Mouse (Mus musculus): ENCODE measurements around the gene Gramd4. TPM values are rescaled to one million over a fixed set of nuclear protein-coding genes. Genes with fewer than 3 reads are reported as not detected.
"Not testable (repeated sequence)": the region's sequence is repeated elsewhere in the genome, so short reads cannot be mapped to it uniquely, and the experiment has no call there.

The Gramd4 gene
- polyA plus RNA-seq, 1 experiment from 2014 or later, result 33.3 TPM

DNA sequence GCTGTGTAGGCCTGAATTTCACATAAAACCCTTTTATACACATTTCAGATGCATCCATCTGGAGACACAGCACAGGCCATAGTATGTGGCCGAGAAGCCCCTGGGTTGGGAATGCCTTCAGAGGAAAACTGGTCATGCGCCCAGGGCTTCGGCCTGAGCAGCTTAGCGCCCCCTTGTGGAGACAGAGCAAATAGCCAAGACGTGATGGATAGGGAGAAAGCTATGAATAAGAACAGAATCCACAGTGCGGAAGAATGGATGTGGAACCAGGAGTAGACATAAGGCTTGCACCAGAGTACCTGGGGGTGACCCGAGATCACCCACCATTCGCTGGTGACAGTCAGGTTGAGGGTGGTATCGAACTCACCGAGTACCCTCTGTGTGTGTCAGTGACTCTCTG, 82.8 kb downstream of the Gramd4 start:
- 32% methylated on average over 10 of the region's 10 CpGs for WGBS
- ATAC-seq (ENCODE audit: low FRiP score, low read depth), result peak; percentile 49; the same call in 1 of the 2 replicates
- H3K27me3 ChIP-seq (replicated peaks), result no peaks in the 10 kb centered on the region
- no peak overlapping the region for H3K9ac ChIP-seq
- no peak overlapping the region for H3K4me3 ChIP-seq
- H3K4me1 ChIP-seq, result no peaks in the 10 kb centered on the region
- H3K27ac ChIP-seq, result no peak overlapping the region
- no peak overlapping the region for H3K4me2 ChIP-seq (replicated peaks)
- H3K36me3 ChIP-seq, result peaks cover 54% of the 10 kb centered on the region
- H3K9me3 ChIP-seq, result no peaks in the 10 kb centered on the region

DNA sequence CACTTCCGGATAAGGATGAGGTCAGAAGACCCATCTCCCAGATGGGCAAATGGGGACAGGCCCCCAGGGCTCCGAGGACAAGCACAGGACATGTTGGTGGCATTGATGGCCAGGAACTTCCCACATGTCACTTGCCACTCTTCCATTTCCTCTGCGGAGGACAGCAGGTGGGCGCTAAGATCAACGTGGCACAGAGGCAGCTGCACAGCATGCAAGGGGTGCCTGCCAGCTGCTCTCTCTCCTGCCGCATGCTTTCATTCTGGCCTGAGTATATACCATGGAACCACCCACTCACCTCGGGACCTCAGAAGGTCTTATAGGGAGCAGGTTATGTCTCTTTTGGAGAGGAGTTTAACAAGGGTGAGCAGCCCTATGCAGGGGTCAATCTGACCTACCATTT, 87.1 kb downstream of the Gramd4 start:
- Histone ChIP-seq H3K9ac (no peak overlapping the region), H3K4me2 (replicated peaks) (no peak overlapping the region), H3K9me3 (no peaks in the 10 kb centered on the region), H3K27ac (no peak overlapping the region), H3K4me3 (no peak overlapping the region), H3K36me3 (peaks cover 68% of the 10 kb centered on the region), H3K27me3 (replicated peaks) (no peaks in the 10 kb centered on the region), H3K4me1 (no peaks in the 10 kb centered on the region)
- 80% methylated on average over 7 of the region's 7 CpGs for WGBS
- ATAC-seq (ENCODE audit: low FRiP score, low read depth), result no peak

DNA sequence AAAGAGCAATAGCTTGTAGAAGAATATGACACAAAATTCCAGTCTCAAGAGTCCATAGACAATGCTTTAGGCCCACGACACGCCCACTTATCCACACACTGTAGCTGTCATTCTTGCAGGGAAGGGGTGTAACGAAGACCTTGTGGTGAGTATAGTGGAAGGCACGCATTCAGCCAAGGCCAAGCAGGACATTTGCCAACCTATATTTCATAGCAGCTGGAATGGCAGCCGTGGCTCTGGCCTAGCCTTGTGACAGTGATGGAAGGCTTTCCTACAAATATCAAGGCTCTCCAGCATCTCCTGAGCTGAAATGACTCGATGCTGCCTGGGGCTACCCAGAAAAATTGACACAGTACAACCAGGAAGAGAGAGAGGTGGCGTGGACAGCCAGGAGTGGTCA, 87.6 kb downstream of the Gramd4 start:
- H3K27ac ChIP-seq, result no peak overlapping the region
- no peak overlapping the region for H3K9ac ChIP-seq
- peaks cover 71% of the 10 kb centered on the region for H3K36me3 ChIP-seq
- no peak for ATAC-seq (ENCODE audit: low FRiP score, low read depth)
- no peaks in the 10 kb centered on the region for H3K9me3 ChIP-seq
- H3K4me1 ChIP-seq, result no peaks in the 10 kb centered on the region
- 88% methylated on average over 7 of the region's 7 CpGs for WGBS
- H3K4me3 ChIP-seq, result no peak overlapping the region
- no peak overlapping the region for H3K4me2 ChIP-seq (replicated peaks)
- H3K27me3 ChIP-seq (replicated peaks), result no peaks in the 10 kb centered on the region

DNA sequence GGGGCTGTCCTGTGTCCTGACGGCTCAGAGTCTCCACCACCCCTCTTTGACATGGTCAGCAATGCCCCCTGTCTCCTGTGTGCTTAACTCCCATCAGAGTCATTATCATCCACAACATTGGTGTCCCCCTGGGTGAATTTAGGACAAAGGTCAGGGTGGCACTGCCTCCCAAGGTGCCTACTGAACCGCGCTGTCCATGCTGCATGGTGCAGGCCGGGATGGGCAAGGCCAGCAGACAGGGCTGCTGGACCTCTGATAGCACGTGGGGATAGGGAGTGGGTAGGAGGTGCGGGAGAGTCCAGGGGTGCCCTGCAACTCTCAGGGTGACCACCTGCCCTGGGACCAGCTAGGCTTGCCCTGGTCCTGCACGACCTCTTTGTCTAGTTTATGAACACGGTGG, 89.4 kb downstream of the Gramd4 start:
- Histone ChIP-seq H3K9ac (no peak overlapping the region), H3K36me3 (peaks cover 72% of the 10 kb centered on the region), H3K4me1 (no peaks in the 10 kb centered on the region), H3K4me3 (no peak overlapping the region), H3K27ac (no peak overlapping the region), H3K9me3 (no peaks in the 10 kb centered on the region), H3K4me2 (replicated peaks) (no peak overlapping the region), H3K27me3 (replicated peaks) (no peaks in the 10 kb centered on the region)
- ATAC-seq (ENCODE audit: low FRiP score, low read depth), result no peak
- WGBS, result 92% methylated on average over 8 of the region's 8 CpGs

DNA sequence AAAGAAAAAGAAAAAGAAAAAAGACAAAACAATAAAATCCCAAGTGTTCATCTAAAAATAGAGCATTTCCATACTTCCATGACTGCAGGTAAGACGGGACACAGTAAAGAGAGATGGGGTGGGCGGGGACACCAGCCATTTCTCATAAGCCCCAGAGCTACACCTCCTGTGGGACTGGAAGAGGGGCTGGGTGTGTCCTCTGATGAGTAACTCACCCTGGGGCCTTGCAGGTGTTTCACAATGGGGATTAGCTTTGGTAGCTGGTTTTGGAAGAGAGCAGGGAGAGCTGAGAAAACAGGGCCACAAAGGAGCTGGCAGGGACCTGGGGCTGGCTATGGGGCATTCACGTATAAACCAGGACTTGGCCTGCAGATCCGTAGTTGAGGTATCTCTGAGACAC, 93.1 kb downstream of the Gramd4 start:
- WGBS, result 87% methylated on average over 4 of the region's 4 CpGs
- H3K9ac ChIP-seq, result no peak overlapping the region
- no peaks in the 10 kb centered on the region for H3K4me1 ChIP-seq
- no peak for ATAC-seq (ENCODE audit: low FRiP score, low read depth)
- H3K27ac ChIP-seq, result no peak overlapping the region
- no peak overlapping the region for H3K4me2 ChIP-seq (replicated peaks)
- no peak overlapping the region for H3K4me3 ChIP-seq
- peaks cover 67% of the 10 kb centered on the region for H3K36me3 ChIP-seq
- H3K27me3 ChIP-seq (replicated peaks), result no peaks in the 10 kb centered on the region
- H3K9me3 ChIP-seq, result no peaks in the 10 kb centered on the region

DNA sequence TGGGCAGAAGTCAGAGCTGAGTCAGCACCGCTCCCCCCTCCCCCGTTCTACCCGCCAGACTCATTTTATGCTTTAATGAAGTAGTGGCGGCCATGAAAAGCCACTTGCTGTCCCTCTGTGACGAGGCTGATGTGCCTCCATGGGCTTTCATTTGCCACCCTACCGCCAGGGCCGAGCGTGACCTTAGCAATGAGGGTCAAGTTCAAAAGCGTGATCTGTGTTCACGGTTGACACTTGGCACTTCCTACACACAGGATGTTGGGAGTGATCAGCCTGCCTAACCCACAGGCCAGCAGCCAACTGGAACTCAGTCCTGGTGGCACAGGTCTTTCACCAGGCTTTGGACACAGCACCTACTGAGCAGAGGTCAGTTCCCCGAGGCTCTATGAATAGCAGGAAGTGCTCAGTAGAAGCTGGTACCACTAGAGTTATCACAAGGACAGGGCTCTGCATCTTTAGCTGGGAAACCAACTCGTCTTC, 96.0 kb downstream of the Gramd4 start:
- Histone ChIP-seq H3K27ac (no peak overlapping the region), H3K27me3 (replicated peaks) (no peaks in the 10 kb centered on the region), H3K4me2 (replicated peaks) (no peak overlapping the region), H3K9me3 (no peaks in the 10 kb centered on the region), H3K4me1 (no peaks in the 10 kb centered on the region), H3K4me3 (no peak overlapping the region), H3K9ac (no peak overlapping the region), H3K36me3 (peaks cover 58% of the 10 kb centered on the region)
- 81% methylated on average over 12 of the region's 12 CpGs for WGBS
- no peak for ATAC-seq (ENCODE audit: low FRiP score, low read depth)

DNA sequence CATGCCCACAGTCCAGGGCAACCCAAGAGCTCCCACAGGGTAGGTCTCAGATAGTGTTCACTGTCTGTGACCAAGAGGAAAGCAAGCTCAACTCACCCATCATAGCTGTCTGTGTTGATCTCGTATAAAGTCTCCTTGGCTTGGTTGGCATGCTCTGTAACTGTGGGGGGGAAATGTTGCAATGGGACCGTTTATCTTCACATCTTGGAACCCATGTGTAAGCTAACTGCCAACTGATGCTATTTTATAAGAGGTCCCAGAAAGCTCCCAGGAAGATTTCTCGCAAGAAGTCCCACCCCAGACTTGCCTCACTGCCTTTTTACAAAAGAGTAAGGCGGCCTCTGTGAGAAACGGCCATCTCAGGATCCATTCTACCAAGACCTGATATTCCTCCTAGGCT, 99.0 kb downstream of the Gramd4 start:
- Histone ChIP-seq H3K27me3 (replicated peaks) (no peaks in the 10 kb centered on the region), H3K9me3 (no peaks in the 10 kb centered on the region), H3K27ac (no peak overlapping the region), H3K4me1 (no peaks in the 10 kb centered on the region), H3K4me2 (replicated peaks) (no peak overlapping the region), H3K9ac (no peak overlapping the region), H3K4me3 (no peak overlapping the region), H3K36me3 (peaks cover 40% of the 10 kb centered on the region)
- no peak for ATAC-seq (ENCODE audit: low FRiP score, low read depth)
- whole genome bisulfite sequencing, result 83% methylated on average over 5 of the region's 5 CpGs

DNA sequence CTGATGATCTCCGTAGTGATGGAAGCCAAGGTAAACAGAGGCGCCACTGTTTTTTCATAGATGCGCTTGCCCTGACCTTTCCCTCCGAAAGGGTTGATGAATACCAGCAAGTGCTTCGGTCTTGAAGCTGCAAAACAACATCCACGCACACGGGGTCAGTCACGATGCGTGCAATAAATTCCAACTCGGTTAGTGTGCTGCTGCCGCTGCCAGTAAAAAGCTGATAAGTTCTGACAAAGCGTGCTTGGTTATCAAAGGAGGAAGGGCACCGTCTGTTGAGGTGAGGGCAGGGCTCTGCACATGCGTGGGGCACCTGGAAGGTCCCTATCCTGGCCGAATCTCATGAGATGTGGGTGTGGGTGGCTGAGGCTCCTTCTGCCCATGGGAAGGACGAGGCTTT, 101.6 kb downstream of the Gramd4 start:
- no peaks in the 10 kb centered on the region for H3K9me3 ChIP-seq
- no peaks in the 10 kb centered on the region for H3K27me3 ChIP-seq (replicated peaks)
- H3K4me1 ChIP-seq, result no peaks in the 10 kb centered on the region
- H3K27ac ChIP-seq, result no peak overlapping the region
- peaks cover 46% of the 10 kb centered on the region for H3K36me3 ChIP-seq
- no peak for ATAC-seq (ENCODE audit: low FRiP score, low read depth)
- no peak overlapping the region for H3K4me2 ChIP-seq (replicated peaks)
- H3K9ac ChIP-seq, result no peak overlapping the region
- WGBS, result 81% methylated on average over 16 of the region's 16 CpGs
- H3K4me3 ChIP-seq, result no peak overlapping the region

DNA sequence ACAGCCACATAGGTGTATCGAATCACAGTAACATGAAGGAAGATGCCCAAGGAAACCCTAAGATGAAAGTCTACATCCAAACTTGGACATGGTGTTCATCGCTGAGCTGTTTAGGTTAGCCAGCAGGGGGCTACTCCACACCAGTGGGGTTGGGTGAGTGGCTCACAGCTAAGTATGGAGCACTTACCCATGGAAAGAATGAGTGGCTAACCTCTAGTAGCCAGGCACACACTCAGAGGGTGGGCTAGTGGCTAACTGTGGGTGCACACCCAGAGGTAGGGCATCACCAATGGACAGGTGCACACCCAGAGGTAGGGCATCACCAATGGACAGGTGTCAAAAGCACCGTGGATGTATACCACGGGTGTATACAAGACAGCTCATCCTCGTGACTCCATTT, 102.2 kb downstream of the Gramd4 start:
- H3K4me1 ChIP-seq, result no peaks in the 10 kb centered on the region
- peaks cover 42% of the 10 kb centered on the region for H3K36me3 ChIP-seq
- no peak overlapping the region for H3K9ac ChIP-seq
- no peak overlapping the region for H3K4me3 ChIP-seq
- no peak overlapping the region for H3K27ac ChIP-seq
- H3K4me2 ChIP-seq (replicated peaks), result no peak overlapping the region
- no peaks in the 10 kb centered on the region for H3K9me3 ChIP-seq
- no peaks in the 10 kb centered on the region for H3K27me3 ChIP-seq (replicated peaks)
- no peak for ATAC-seq (ENCODE audit: low FRiP score, low read depth)
- 93% methylated on average over 5 of the region's 5 CpGs for WGBS

DNA sequence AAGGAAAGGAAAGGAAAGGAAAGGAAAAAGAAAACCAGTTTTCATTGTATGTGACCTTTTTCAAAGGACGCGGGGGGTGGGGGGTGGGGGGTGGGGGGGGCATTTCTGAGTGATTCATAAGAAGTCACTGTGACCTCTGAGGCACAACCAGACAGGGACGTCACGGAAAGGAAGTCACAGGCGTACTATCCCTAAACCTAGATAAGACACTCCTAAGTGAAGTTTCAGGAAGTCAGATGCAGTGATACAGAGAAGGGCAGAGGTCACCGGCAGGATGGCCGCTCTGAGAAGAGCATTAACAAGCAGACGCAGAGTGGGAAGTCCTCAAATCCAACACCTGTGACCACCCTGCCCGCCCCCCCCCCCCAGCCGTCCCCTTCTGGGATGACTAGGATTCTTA, 103.4 kb downstream of the Gramd4 start:
- Histone ChIP-seq H3K36me3 (peaks cover 33% of the 10 kb centered on the region), H3K27ac (no peak overlapping the region), H3K9me3 (no peaks in the 10 kb centered on the region), H3K4me1 (no peaks in the 10 kb centered on the region), H3K9ac (no peak overlapping the region), H3K4me3 (no peak overlapping the region), H3K27me3 (replicated peaks) (no peaks in the 10 kb centered on the region), H3K4me2 (replicated peaks) (no peak overlapping the region)
- ATAC-seq (ENCODE audit: low FRiP score, low read depth), result no peak
- WGBS, result 88% methylated on average over 10 of the region's 10 CpGs

DNA sequence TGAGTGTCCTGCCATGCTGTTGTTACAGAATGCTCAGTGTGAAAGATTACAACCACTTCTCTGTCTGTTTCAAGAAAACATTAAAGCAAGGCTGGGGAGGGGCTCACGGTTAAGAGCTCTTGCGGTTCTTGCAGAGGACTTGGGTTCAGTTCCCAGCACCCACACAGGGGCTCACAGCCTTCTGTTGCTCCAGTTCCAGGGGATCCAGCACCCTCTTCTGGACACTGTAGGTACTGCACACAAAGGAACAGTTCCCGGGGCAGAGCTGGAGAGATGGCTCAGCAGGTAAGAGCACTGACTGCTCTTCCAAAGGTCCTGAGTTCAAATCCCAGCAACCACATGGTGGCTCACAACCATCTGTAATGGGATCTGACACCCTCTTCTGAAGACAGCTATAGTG, 104.3 kb downstream of the Gramd4 start:
- not testable (repeated sequence) for H3K4me2 ChIP-seq (replicated peaks); H3K4me3 ChIP-seq; ATAC-seq (ENCODE audit: low FRiP score, low read depth); H3K9me3 ChIP-seq; H3K4me1 ChIP-seq; H3K27ac ChIP-seq; H3K9ac ChIP-seq; H3K27me3 ChIP-seq (replicated peaks)
- peaks cover 26% of the 10 kb centered on the region for H3K36me3 ChIP-seq
- 91% methylated on average over 3 of the region's 3 CpGs for WGBS

DNA sequence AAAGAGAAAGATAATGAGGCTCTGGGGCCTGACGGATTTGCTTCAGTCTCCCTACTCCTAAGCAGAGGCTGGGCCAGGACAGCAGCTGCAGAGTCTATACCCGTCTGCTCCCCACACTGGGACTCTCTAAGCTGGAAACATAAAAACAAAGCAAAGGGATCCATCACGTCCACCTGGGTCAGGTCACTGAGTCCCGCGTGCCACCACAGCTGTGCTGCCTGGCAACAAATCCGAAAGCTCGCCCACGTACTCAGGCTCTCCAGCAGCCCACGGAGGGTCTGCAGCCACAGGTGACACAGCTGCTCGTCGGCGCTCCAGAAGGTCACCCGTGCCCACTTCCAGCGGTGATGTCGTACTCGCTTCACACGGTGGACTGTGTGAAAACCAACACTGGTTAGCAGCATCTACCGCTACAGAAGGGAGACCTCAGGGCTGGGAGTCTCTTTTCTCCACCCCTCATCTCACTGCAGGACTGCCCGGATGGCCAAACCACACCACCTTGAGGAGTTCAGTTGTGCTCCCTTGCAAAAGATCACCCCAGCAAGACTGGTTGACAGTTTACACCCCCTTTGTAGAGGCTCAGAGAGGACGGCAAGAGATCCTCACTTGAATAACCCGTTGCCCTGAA, 107.3 kb downstream of the Gramd4 start:
- no peak overlapping the region for H3K9ac ChIP-seq
- H3K27ac ChIP-seq, result no peak overlapping the region
- 79% methylated on average over 21 of the region's 21 CpGs for WGBS
- no peak overlapping the region for H3K4me2 ChIP-seq (replicated peaks)
- no peaks in the 10 kb centered on the region for H3K9me3 ChIP-seq
- no peak for ATAC-seq (ENCODE audit: low FRiP score, low read depth)
- H3K4me3 ChIP-seq, result no peak overlapping the region
- H3K36me3 ChIP-seq, result peaks cover 26% of the 10 kb centered on the region
- H3K4me1 ChIP-seq, result peaks cover 14% of the 10 kb centered on the region
- H3K27me3 ChIP-seq (replicated peaks), result no peaks in the 10 kb centered on the region

DNA sequence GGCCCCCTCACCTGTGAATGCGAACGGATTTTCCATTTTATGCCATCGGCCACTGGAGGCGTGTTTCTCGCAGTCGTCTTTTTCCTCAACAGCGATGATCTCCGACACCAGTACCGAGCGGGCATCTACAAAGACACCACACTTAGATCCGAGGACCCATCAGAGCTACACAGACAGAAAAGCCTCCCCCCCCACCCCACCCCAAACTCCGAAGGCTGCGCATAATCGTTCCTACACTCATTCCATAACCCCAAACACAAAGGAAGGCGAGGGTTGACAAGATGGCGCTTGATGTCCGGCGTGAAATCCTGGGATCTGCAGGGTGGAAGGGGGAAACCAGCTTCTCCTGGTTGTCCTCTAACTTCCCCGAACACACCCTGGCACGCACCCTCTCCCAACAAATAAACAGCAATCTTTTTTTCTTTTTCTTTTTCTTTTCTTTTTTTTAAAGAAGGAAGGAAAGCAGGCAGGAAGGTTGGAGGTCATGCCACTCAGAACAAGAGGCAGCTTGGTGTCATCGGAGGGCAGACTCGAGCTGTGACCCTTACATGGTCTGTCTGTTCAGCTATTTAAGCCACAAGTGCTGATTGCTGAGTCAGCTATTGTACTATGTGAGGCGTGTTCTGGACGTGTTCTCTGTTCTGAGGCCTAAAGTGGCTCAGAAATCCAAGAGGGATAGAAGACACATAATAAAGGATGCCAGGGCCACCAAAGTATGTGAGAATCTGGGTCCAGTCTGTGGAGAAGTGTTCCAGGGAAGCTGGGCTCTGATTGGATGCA, 108.5 kb downstream of the Gramd4 start:
- Histone ChIP-seq H3K27ac (no peak overlapping the region), H3K9ac (no peak overlapping the region), H3K4me1 (peaks cover 14% of the 10 kb centered on the region), H3K9me3 (no peaks in the 10 kb centered on the region), H3K4me2 (replicated peaks) (no peak overlapping the region), H3K4me3 (no peak overlapping the region), H3K36me3 (peaks cover 25% of the 10 kb centered on the region), H3K27me3 (replicated peaks) (no peaks in the 10 kb centered on the region)
- 89% methylated on average over 24 of the region's 24 CpGs for WGBS
- ATAC-seq (ENCODE audit: low FRiP score, low read depth), result no peak

All from neural tube, embryonic 12.5 days (tissue).